Mouse (Mus musculus) ES-E14 (cell line): ENCODE measurements around the gene Rprd1b. TPM values are rescaled to one million over a fixed set of nuclear protein-coding genes. Genes with fewer than 3 reads are reported as not detected.

Experiments
- DNase-seq: peaks from one replicate; pipeline ENCODE4 v3.0.0-alpha.2; 2013; ENCODE audit warnings: low read depth, low spot score
- H3K27ac ChIP-seq: 2 replicates; pipeline ENCODE4 v1.5.1; 2012; ENCODE audit warnings: low read depth, mild to moderate bottlenecking, low read length, moderate library complexity, mixed read lengths; ENCODE audit not compliant: poor library complexity, insufficient read depth, severe bottlenecking
- H3K36me3 ChIP-seq: 2 replicates; pipeline ENCODE4 v1.6.1; 2012; ENCODE audit warnings: mild to moderate bottlenecking, low read length, moderate library complexity, mixed read lengths; ENCODE audit not compliant: control insufficient read depth, poor library complexity, insufficient read depth, severe bottlenecking
- H3K4me1 ChIP-seq, 2 experiments: fragments of 150-350 bp in 1 of 2; sonication (generic) in 1 of 2; 2 replicates each; pipeline ENCODE4 v1.6.1; 2012; ENCODE audit warnings: low read length in 2 of 2, mild to moderate bottlenecking in 1 of 2, mixed read lengths in 1 of 2; ENCODE audit not compliant: control insufficient read depth in 2 of 2, insufficient read depth in 2 of 2, poor library complexity in 1 of 2
- H3K4me3 ChIP-seq, 2 experiments: fragments of 150-350 bp in 1 of 2; sonication (generic) in 1 of 2; 2 replicates each; pipeline ENCODE4 v1.5.1; 2012; ENCODE audit warnings: low read length in 2 of 2, low read depth in 1 of 2, mild to moderate bottlenecking in 1 of 2, mixed read lengths in 1 of 2; ENCODE audit not compliant: insufficient read depth in 1 of 2, poor library complexity in 1 of 2, severe bottlenecking in 1 of 2
- H3K9ac ChIP-seq: 2 replicates; pipeline ENCODE4 v1.6.1; 2012; ENCODE audit warnings: low read depth, mild to moderate bottlenecking, low read length, mixed read lengths; ENCODE audit not compliant: poor library complexity, insufficient read depth, severe bottlenecking
- H3K9me3 ChIP-seq: fragments of 150-350 bp; sonication (generic); 2 replicates; pipeline ENCODE4 v1.6.1; 2012; ENCODE audit warnings: low read depth, mild to moderate bottlenecking, low read length; ENCODE audit not compliant: control insufficient read depth, insufficient read depth
- CHD2 ChIP-seq: IDR thresholded peaks from 2 replicates; pipeline ENCODE4 v1.6.1; 2014; ENCODE audit warnings: mild to moderate bottlenecking, low read depth, low read length, inconsistent platforms
- HCFC1 ChIP-seq: IDR thresholded peaks from 2 replicates; pipeline ENCODE4 v1.6.1; 2012; ENCODE audit warnings: low read length, inconsistent platforms, borderline replicate concordance; ENCODE audit not compliant: insufficient read depth
- MAFK ChIP-seq: IDR thresholded peaks from 2 replicates; pipeline ENCODE4 v1.6.1; 2014; ENCODE audit warnings: mild to moderate bottlenecking, low read depth, low read length, inconsistent platforms; ENCODE audit not compliant: insufficient read depth
- ZC3H11A ChIP-seq: IDR thresholded peaks from 2 replicates; pipeline ENCODE4 v1.6.1; 2012; ENCODE audit warnings: low read depth, mild to moderate bottlenecking, inconsistent platforms, low read length, borderline replicate concordance
- ZNF384 ChIP-seq: IDR thresholded peaks from 2 replicates; pipeline ENCODE4 v1.6.1; 2012; ENCODE audit warnings: low read depth, low read length, inconsistent platforms
- in situ Hi-C, 2 experiments: fragments of 600-800 bp; cut with MboI; formaldehyde crosslinking; loops; one replicate each; pipeline ENCODE4 v1.15.1; 2025; ENCODE audit warnings: low sequenced_read_pairs in 2 of 2, inconsistent platforms in 1 of 2; ENCODE audit not compliant: unreplicated experiment in 2 of 2
- total RNA-seq: library from RNA; depleted of rRNA; stranded (reverse); fragments of 300-350 nt; gene quantifications from 2 replicates; pipeline ENCODE4 v1.2.3, GENCODE M21; 2012

Rprd1b gene
- total RNA-seq, 1 experiment: 13.1 TPM

- in situ Hi-C loops: no loop called here
- Histone ChIP-seq H3K4me1 (peaks cover 10 to 25% of the 10 kb centered on the region in 2 experiments), H3K36me3 (no peaks in the 10 kb centered on the region), H3K27ac (no peak overlapping the region), H3K9me3 (no peaks in the 10 kb centered on the region), H3K4me3 (no peak overlapping the region), H3K9ac (no peak overlapping the region)
- TF ChIP-seq MAFK (no peak), HCFC1 (no peak), ZC3H11A (no peak), CHD2 (no peak), ZNF384 (no peak)
- no peak for DNase-seq
These were observed 146.7 kb downstream of the Rprd1b start for GRCm38 (mm10) chr2:158174958-158175357.

DNA sequence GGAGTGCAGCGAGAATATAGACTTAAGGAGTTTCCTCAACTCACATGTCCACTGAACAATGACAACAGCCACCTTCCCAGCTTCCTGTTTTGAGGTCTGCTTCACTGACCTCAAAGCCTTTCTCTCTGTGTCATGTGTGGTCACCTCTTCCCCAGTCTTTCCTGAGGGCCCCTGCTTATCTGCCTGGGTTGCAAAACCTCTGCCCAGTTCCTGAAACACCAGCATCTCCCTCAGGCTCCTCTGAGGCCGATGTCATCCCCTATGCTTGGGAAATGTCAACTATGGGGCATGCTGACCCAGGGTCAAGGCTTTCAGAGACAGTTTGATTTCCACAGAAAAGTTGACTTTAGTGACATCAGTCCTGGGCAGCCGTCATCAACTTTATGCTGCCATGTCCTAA lies 147.1 kb downstream of the Rprd1b start:
- peaks cover 9 to 25% of the 10 kb centered on the region in 2 experiments for H3K4me1 ChIP-seq
- in situ Hi-C loops: no loop called here
- no peaks in the 10 kb centered on the region for H3K36me3 ChIP-seq
- H3K4me3 ChIP-seq: no peak overlapping the region
- no peak for DNase-seq
- no peak overlapping the region for H3K27ac ChIP-seq
- TF ChIP-seq ZC3H11A (no peak), HCFC1 (no peak), ZNF384 (no peak), MAFK (no peak), CHD2 (no peak)
- H3K9me3 ChIP-seq: no peaks in the 10 kb centered on the region
- no peak overlapping the region for H3K9ac ChIP-seq

GRCm38 (mm10) chr2:158176763-158177162 lies 148.5 kb downstream of the Rprd1b start:
- H3K9ac ChIP-seq: no peak overlapping the region
- DNase-seq: no peak
- TF ChIP-seq ZC3H11A (no peak), ZNF384 (no peak), CHD2 (no peak), MAFK (no peak), HCFC1 (no peak)
- H3K4me3 ChIP-seq: no peak overlapping the region
- in situ Hi-C loops: no loop called here
- no peak overlapping the region for H3K27ac ChIP-seq
- H3K9me3 ChIP-seq: no peaks in the 10 kb centered on the region
- H3K36me3 ChIP-seq: no peaks in the 10 kb centered on the region
- H3K4me1 ChIP-seq: peaks cover 9 to 25% of the 10 kb centered on the region in 2 experiments

DNA sequence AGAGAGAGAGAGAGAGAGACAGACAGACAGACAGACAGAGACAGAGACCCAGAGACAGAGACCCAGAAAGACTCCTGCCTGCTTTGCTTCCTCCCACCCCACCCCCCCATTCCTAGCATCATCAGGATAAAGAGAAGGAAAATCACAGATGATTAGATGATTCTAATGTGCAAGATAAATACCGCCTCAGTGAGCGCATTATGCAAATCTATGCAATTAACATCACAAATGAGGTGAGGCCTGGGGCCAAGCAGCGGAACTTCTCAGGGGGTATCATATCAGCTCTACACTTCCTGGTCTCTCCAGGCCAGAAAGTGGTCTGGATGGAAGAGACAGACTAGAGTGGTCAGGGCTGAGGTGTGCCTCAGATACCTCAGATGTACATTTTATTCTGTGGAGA lies 149.3 kb downstream of the Rprd1b start:
- DNase-seq: no peak
- Histone ChIP-seq H3K36me3 (no peaks in the 10 kb centered on the region), H3K9me3 (no peaks in the 10 kb centered on the region), H3K27ac (no peak overlapping the region), H3K9ac (no peak overlapping the region), H3K4me1 (peaks cover 9 to 25% of the 10 kb centered on the region in 2 experiments), H3K4me3 (no peak overlapping the region)
- in situ Hi-C loops: no loop called here
- TF ChIP-seq ZNF384 (no peak), ZC3H11A (no peak), CHD2 (no peak), HCFC1 (no peak), MAFK (no peak)

GRCm38 (mm10) chr2:158178139-158178538 lies 149.8 kb downstream of the Rprd1b start:
- no peak for DNase-seq
- Histone ChIP-seq H3K4me3 (no peak overlapping the region), H3K9me3 (no peaks in the 10 kb centered on the region), H3K27ac (no peak overlapping the region), H3K9ac (no peak overlapping the region), H3K36me3 (no peaks in the 10 kb centered on the region), H3K4me1 (peaks cover 9 to 25% of the 10 kb centered on the region in 2 experiments)
- in situ Hi-C loops: no loop called here
- TF ChIP-seq ZNF384 (no peak), CHD2 (no peak), HCFC1 (no peak), ZC3H11A (no peak), MAFK (no peak)
